Mouse (Mus musculus): ENCODE measurements around the gene 5330417H12Rik. TPM values are rescaled to one million over a fixed set of nuclear protein-coding genes. Genes with fewer than 3 reads are reported as not detected.

Gene 5330417H12Rik
- polyA plus RNA-seq, 1 experiment from 2014 or later = not detected

DNA sequence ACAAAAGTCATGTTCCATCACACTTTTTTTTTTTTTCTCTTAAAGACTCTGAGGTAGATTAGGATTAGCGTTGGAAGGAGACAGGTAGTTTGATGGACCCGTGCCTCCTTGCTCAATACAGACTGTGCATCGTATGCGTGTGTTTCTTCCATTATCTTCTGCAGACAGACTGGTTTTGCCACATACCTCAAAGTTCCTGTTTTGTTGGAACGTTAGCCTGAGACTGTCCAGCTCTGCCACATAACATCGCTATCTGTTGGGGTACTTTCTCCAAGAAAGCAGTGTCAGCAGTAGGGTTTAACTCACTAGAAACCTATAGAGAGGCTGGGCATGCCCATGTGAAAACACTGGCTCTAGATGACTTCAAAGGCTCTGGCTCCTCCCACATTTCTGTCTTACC, 31.5 kb upstream of the 5330417H12Rik start:
- 65% methylated on average over 6 of the region's 6 CpGs for WGBS
- no peaks in the 10 kb centered on the region for H3K27me3 ChIP-seq
- 0 out of 2 replicates have a peak, but pooled peaks cover 1% of the 10 kb centered on the region for H3K4me1 ChIP-seq (replicated peaks)
- no peak overlapping the region for H3K9ac ChIP-seq
- H3K4me2 ChIP-seq = no peak overlapping the region
- no peak overlapping the region for H3K27ac ChIP-seq
- H3K36me3 ChIP-seq = no peaks in the 10 kb centered on the region
- H3K4me3 ChIP-seq = no peak overlapping the region
- ATAC-seq (replicated peaks; ENCODE audit: insufficient number of reproducible peaks, insufficient read depth, low FRiP score, low read depth) = no peak
- H3K9me3 ChIP-seq (replicated peaks) = no peaks in the 10 kb centered on the region

DNA sequence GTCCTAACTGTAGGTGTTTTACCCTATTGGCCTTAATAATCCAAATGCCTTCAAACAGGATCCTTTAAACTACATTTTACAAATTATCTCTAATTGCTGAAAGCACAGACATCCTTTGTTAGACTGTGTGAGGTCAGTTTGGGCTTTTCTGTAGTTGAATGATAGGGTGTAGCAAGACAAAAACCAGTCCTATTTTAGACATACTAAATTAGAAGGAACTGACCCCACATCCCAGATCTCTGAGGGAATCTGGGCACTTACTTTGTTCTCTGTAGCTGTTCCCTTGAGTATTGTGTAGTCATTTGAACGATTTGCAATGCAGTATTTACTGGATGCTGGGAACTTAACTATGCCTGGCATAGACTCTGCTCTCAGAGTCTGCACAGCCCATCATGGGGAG, 26.9 kb upstream of the 5330417H12Rik start:
- Histone ChIP-seq H3K9me3 (replicated peaks) (no peaks in the 10 kb centered on the region), H3K27me3 (no peaks in the 10 kb centered on the region), H3K4me2 (no peak overlapping the region), H3K9ac (no peak overlapping the region), H3K27ac (no peak overlapping the region), H3K4me3 (no peak overlapping the region), H3K36me3 (no peaks in the 10 kb centered on the region), H3K4me1 (replicated peaks) (no peaks in the 10 kb centered on the region)
- no peak for ATAC-seq (replicated peaks; ENCODE audit: insufficient number of reproducible peaks, insufficient read depth, low FRiP score, low read depth)
- 51% methylated on average over 1 of the region's 1 CpGs for WGBS

- Histone ChIP-seq H3K27ac (no peak overlapping the region), H3K4me2 (no peak overlapping the region), H3K4me1 (replicated peaks) (no peaks in the 10 kb centered on the region), H3K9ac (no peak overlapping the region), H3K9me3 (replicated peaks) (no peaks in the 10 kb centered on the region), H3K4me3 (no peak overlapping the region), H3K27me3 (no peaks in the 10 kb centered on the region), H3K36me3 (no peaks in the 10 kb centered on the region)
- WGBS = 79% methylated on average over 7 of the region's 7 CpGs
- no peak for ATAC-seq (replicated peaks; ENCODE audit: insufficient number of reproducible peaks, insufficient read depth, low FRiP score, low read depth)
Measured at GRCm38 (mm10) chr7:107649990-107650389, 25.0 kb upstream of the 5330417H12Rik start.

DNA sequence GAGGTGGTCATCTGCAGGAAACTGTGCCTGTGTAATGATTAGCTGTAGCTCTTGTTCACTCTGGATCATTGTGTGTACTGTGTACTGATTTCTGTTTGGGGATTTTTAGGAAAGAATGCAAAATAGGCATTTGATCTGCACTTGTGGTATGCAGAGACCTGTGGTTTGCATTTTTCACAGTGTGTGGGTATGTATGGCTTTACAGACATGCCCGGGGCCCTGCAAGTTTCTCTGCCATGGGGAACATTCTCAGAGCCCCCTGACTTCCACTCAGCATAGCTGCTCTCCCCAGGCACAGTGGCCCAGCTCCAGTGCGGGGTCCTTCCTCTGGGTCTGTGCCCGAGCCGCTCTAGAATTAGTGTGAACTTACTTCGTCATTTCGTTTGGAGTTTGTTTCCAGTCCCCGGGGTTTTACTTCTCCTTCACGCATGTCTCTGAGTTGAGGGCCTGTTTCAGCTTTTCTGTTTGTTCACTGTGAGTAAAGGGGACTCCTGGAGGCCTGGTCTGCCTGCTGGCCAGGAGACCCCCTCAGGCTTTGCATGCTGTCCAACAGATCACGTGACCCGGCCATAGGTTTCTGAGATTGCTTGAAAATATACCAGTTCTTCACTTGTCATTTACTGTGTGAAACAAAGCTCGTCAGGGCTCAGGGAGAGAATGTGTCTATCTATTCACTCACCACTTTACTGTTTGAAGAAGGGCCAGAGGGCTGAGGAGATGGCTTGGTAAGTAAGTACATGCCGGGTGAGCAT, 24.2 kb upstream of the 5330417H12Rik start:
- Histone ChIP-seq H3K27ac (no peak overlapping the region), H3K9ac (no peak overlapping the region), H3K9me3 (replicated peaks) (no peaks in the 10 kb centered on the region), H3K4me1 (replicated peaks) (no peaks in the 10 kb centered on the region), H3K4me2 (no peak overlapping the region), H3K27me3 (no peaks in the 10 kb centered on the region), H3K36me3 (no peaks in the 10 kb centered on the region), H3K4me3 (no peak overlapping the region)
- WGBS = 83% methylated on average over 12 of the region's 12 CpGs
- ATAC-seq (replicated peaks; ENCODE audit: insufficient number of reproducible peaks, insufficient read depth, low FRiP score, low read depth) = no peak

- no peaks in the 10 kb centered on the region for H3K4me1 ChIP-seq (replicated peaks)
- ATAC-seq (replicated peaks; ENCODE audit: insufficient number of reproducible peaks, insufficient read depth, low FRiP score, low read depth) = no peak
- H3K4me3 ChIP-seq = no peak overlapping the region
- WGBS = 84% methylated on average over 2 of the region's 2 CpGs
- H3K9ac ChIP-seq = no peak overlapping the region
- H3K9me3 ChIP-seq (replicated peaks) = no peaks in the 10 kb centered on the region
- no peak overlapping the region for H3K4me2 ChIP-seq
- H3K27ac ChIP-seq = no peak overlapping the region
- H3K36me3 ChIP-seq = no peaks in the 10 kb centered on the region
- no peaks in the 10 kb centered on the region for H3K27me3 ChIP-seq
Measured at GRCm38 (mm10) chr7:107644987-107645386, 20.0 kb upstream of the 5330417H12Rik start.

DNA sequence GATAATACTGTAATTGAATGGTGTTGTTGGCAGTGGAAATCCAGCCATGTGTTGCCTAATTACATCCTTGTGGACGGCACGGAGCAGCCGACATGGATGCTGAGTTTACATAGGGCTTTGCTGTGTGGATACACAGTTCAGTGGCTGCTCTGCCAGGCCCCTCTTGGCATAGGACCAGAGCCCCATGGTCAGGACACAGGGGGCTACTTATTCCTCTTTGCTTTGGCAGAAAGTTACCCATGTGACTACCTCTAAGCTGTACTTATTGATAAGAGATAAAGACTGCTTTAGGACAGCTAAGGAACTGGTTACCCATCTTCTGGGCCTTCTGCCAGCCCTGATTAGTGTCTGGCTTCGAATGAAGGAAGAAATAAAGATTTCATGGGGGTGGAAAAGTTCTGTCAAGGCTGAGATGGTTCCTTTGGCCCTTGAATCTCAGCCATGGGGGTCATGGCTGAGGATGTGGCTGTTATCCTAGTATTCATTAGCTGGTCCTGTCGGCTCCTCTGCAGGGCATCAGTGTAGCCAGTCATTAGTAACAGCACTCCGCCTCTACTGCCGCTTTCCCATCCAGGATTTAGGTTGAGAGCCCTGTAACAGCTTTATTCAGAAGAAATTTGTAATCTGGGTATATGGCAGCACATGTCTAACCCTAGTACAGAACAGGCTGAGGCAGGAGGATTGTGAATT, 17.8 kb upstream of the 5330417H12Rik start:
- Histone ChIP-seq H3K4me3 (no peak overlapping the region), H3K27me3 (no peaks in the 10 kb centered on the region), H3K9ac (no peak overlapping the region), H3K27ac (no peak overlapping the region), H3K36me3 (no peaks in the 10 kb centered on the region), H3K9me3 (replicated peaks) (no peaks in the 10 kb centered on the region), H3K4me2 (no peak overlapping the region), H3K4me1 (replicated peaks) (no peaks in the 10 kb centered on the region)
- WGBS = 60% methylated on average over 7 of the region's 7 CpGs
- no peak for ATAC-seq (replicated peaks; ENCODE audit: insufficient number of reproducible peaks, insufficient read depth, low FRiP score, low read depth)

GRCm38 (mm10) chr7:107638026-107638425, 13.1 kb upstream of the 5330417H12Rik start:
- H3K4me3 ChIP-seq = no peak overlapping the region
- 68% methylated on average over 5 of the region's 5 CpGs for WGBS
- no peak overlapping the region for H3K4me2 ChIP-seq
- no peaks in the 10 kb centered on the region for H3K27me3 ChIP-seq
- H3K9me3 ChIP-seq (replicated peaks) = no peaks in the 10 kb centered on the region
- H3K9ac ChIP-seq = no peak overlapping the region
- ATAC-seq (replicated peaks; ENCODE audit: insufficient number of reproducible peaks, insufficient read depth, low FRiP score, low read depth) = no peak
- no peak overlapping the region for H3K27ac ChIP-seq
- H3K36me3 ChIP-seq = no peaks in the 10 kb centered on the region
- no peaks in the 10 kb centered on the region for H3K4me1 ChIP-seq (replicated peaks)

GRCm38 (mm10) chr7:107637398-107637797, 12.4 kb upstream of the 5330417H12Rik start:
- no peak overlapping the region for H3K4me3 ChIP-seq
- no peaks in the 10 kb centered on the region for H3K4me1 ChIP-seq (replicated peaks)
- H3K27ac ChIP-seq = no peak overlapping the region
- no peaks in the 10 kb centered on the region for H3K36me3 ChIP-seq
- WGBS = 76% methylated on average over 7 of the region's 7 CpGs
- H3K4me2 ChIP-seq = no peak overlapping the region
- H3K9me3 ChIP-seq (replicated peaks) = no peaks in the 10 kb centered on the region
- no peak overlapping the region for H3K9ac ChIP-seq
- no peak for ATAC-seq (replicated peaks; ENCODE audit: insufficient number of reproducible peaks, insufficient read depth, low FRiP score, low read depth)
- no peaks in the 10 kb centered on the region for H3K27me3 ChIP-seq

DNA sequence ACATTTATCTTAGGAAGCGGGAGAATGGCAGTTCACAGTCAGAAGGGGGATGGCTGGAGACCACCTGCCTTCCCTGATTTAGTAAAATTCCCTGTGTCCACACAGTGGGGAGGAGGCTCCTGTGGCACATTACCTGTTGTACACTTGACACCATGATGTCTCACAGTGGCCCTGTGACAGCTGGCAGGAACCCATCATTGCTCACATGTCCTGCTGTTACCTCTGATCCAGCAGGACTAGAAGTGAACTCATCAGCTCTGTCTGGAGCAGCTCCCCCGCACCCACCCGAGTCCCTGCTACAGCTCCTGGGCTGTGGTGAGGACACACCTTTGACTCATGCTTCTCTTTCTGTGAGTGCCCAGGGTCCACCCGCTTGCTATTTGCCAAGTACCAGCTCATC, 8.2 kb upstream of the 5330417H12Rik start:
- Histone ChIP-seq H3K9ac (no peak overlapping the region), H3K4me3 (no peak overlapping the region), H3K36me3 (no peaks in the 10 kb centered on the region), H3K4me1 (replicated peaks) (no peaks in the 10 kb centered on the region), H3K27ac (no peak overlapping the region), H3K27me3 (no peaks in the 10 kb centered on the region), H3K9me3 (replicated peaks) (no peaks in the 10 kb centered on the region), H3K4me2 (no peak overlapping the region)
- ATAC-seq (replicated peaks; ENCODE audit: insufficient number of reproducible peaks, insufficient read depth, low FRiP score, low read depth) = no peak
- WGBS = 87% methylated on average over 4 of the region's 4 CpGs

- no peaks in the 10 kb centered on the region for H3K36me3 ChIP-seq
- H3K9ac ChIP-seq = no peak overlapping the region
- no peak overlapping the region for H3K27ac ChIP-seq
- no peaks in the 10 kb centered on the region for H3K27me3 ChIP-seq
- H3K4me3 ChIP-seq = no peak overlapping the region
- H3K9me3 ChIP-seq (replicated peaks) = no peaks in the 10 kb centered on the region
- no peaks in the 10 kb centered on the region for H3K4me1 ChIP-seq (replicated peaks)
- ATAC-seq (replicated peaks; ENCODE audit: insufficient number of reproducible peaks, insufficient read depth, low FRiP score, low read depth) = no peak
- H3K4me2 ChIP-seq = no peak overlapping the region
Measured at GRCm38 (mm10) chr7:107628383-107628782, 3.4 kb upstream of the 5330417H12Rik start.

DNA sequence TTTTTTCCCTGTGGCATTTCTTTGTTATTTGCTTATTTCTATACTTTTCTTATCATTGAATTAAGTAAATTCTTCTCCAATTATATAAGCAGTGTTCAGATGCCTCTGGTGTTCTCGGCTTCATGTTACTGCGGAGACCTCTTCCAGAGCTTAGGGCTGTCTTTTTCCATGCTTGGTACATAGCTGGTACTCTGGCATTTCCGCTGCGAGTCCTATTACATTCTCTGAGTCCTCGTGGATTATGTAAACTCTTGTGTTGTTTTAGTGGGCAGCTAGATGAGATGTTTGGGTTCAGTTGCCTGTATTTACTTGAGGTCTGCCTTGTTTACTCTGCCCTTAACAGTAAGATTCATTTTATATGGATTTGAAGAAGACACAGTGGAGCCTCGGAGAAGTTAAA, 820 bp upstream of the 5330417H12Rik start:
- no peak overlapping the region for H3K4me3 ChIP-seq
- no peak overlapping the region for H3K9ac ChIP-seq
- H3K4me1 ChIP-seq (replicated peaks) = no peaks in the 10 kb centered on the region
- H3K9me3 ChIP-seq (replicated peaks) = no peaks in the 10 kb centered on the region
- H3K4me2 ChIP-seq = no peak overlapping the region
- H3K27ac ChIP-seq = no peak overlapping the region
- no peak for ATAC-seq (replicated peaks; ENCODE audit: insufficient number of reproducible peaks, insufficient read depth, low FRiP score, low read depth)
- H3K36me3 ChIP-seq = no peaks in the 10 kb centered on the region
- H3K27me3 ChIP-seq = no peaks in the 10 kb centered on the region
- 75% methylated on average over 6 of the region's 6 CpGs for WGBS

- Histone ChIP-seq H3K9me3 (replicated peaks) (no peaks in the 10 kb centered on the region), H3K27me3 (no peaks in the 10 kb centered on the region), H3K4me3 (no peak overlapping the region), H3K4me2 (no peak overlapping the region), H3K9ac (no peak overlapping the region), H3K36me3 (no peaks in the 10 kb centered on the region), H3K4me1 (replicated peaks) (no peaks in the 10 kb centered on the region), H3K27ac (no peak overlapping the region)
- ATAC-seq (replicated peaks; ENCODE audit: insufficient number of reproducible peaks, insufficient read depth, low FRiP score, low read depth) = no peak
- 44% methylated on average over 3 of the region's 3 CpGs for WGBS
Measured at GRCm38 (mm10) chr7:107624432-107624831, 529 bp downstream of the 5330417H12Rik start.
